Mouse (Mus musculus): ENCODE data around the gene Enc1. TPM values are rescaled to one million over a fixed set of nuclear protein-coding genes. Genes with fewer than 3 reads are reported as not detected.

Enc1 gene
- total RNA-seq, 2 experiments from 2014 or later, result 8.3 to 10.2 TPM

- no peak for DNase-seq
These were observed 51.1 kb downstream of the Enc1 start for GRCm38 (mm10) chr13:97292026-97292425.

- DNase-seq, result no peak
These were observed 51.7 kb downstream of the Enc1 start for GRCm38 (mm10) chr13:97292451-97293245.

- DNase-seq, result peak; percentile 53 to 65
These were observed 54.4 kb downstream of the Enc1 start for GRCm38 (mm10) chr13:97295101-97295852.

GRCm38 (mm10) chr13:97295853-97296219 is 54.9 kb downstream of the Enc1 start:
- no peak for DNase-seq

GRCm38 (mm10) chr13:97296281-97296680 is 55.4 kb downstream of the Enc1 start:
- no peak for DNase-seq

- DNase-seq, result no peak
These were observed 55.9 kb downstream of the Enc1 start for GRCm38 (mm10) chr13:97296757-97297156.

- no peak for DNase-seq
These were observed 56.6 kb downstream of the Enc1 start for GRCm38 (mm10) chr13:97297418-97298050.

- DNase-seq, result no peak
These were observed 58.0 kb downstream of the Enc1 start for GRCm38 (mm10) chr13:97298896-97299295.

- no peak for DNase-seq
These were observed 59.3 kb downstream of the Enc1 start for GRCm38 (mm10) chr13:97299877-97300873.

Other genes with a start within 250 kb of the Enc1 start
- not detected for gene 1700029F12Rik, start 206.7 kb upstream of the Enc1 start, total RNA-seq (2021)
- 10 to 100 TPM in 1 of 2 experiments, 1 to 10 TPM in 1; 1.8 to 14.0 TPM for gene Fam169a, start 173.8 kb upstream of the Enc1 start, total RNA-seq (2021)
- gene Gm6169, start 141.9 kb upstream of the Enc1 start, total RNA-seq (2021), result 10 to 100 TPM in 1 of 2 experiments, 1 to 10 TPM in 1; 1.1 to 10.4 TPM
- gene Gfm2, start 103.2 kb upstream of the Enc1 start, total RNA-seq (2021), result 10 to 100 TPM; 40.5 to 46.5 TPM
- 10 to 100 TPM; 65.3 to 68.8 TPM for gene Nsa2, start 103.2 kb upstream of the Enc1 start, total RNA-seq (2021)
- 10 to 100 TPM; 27.6 to 29.2 TPM for gene Hexb, start 42.7 kb upstream of the Enc1 start, total RNA-seq (2021)